Mouse (Mus musculus) G1E (cell line): Measurements from ENCODE around the gene Vav3.

Experiments
- CTCF ChIP-seq: IDR thresholded peaks from 2 replicates; pipeline ENCODE4 v1.5.1; 2012; ENCODE audit warnings: low read depth, low read length, inconsistent platforms, mixed read lengths
- POLR2AphosphoS5 ChIP-seq: IDR thresholded peaks from 2 replicates; pipeline ENCODE4 v1.6.1; 2012; ENCODE audit warnings: low read depth, low read length, inconsistent platforms; ENCODE audit not compliant: insufficient replicate concordance

GRCm38 (mm10) chr3:109340274-109341070 is at the start of gene Vav3:
- TF ChIP-seq CTCF (no peak), POLR2AphosphoS5 (no peak)
